Mouse (Mus musculus) intestine, embryonic 14.5 days (tissue): Measurements from ENCODE around the gene Mcl1. TPM values are rescaled to one million over a fixed set of nuclear protein-coding genes. Genes with fewer than 3 reads are reported as not detected.
A peak's percentile ranks its signal among the peaks of the same experiment; 100 is the strongest.

Source experiments
- ATAC-seq: fragments of 200-750 bp; cut with Nextera tagmentation; replicated peaks from 2 replicates; pipeline ENCODE4 v1.8.0; 2017; ENCODE audit warnings: low read depth, moderate number of reproducible peaks, moderate TSS enrichment, moderate library complexity; ENCODE audit not compliant: low FRiP score, low TSS enrichment
- DNase-seq: peaks from one replicate; pipeline ENCODE4 v3.0.0-alpha.2; 2018; ENCODE audit warnings: low spot score
- H3K27ac ChIP-seq: fragments of 300-500 bp; sonication (generic); 2 replicates; pipeline ENCODE4 v1.5.1; 2014; ENCODE audit warnings: low read depth, mild to moderate bottlenecking, control low read depth
- H3K27me3 ChIP-seq: fragments of 300-500 bp; sonication (generic); replicated peaks from 2 replicates; pipeline ENCODE4 v1.6.1; 2014; ENCODE audit warnings: low read length, control low read depth; ENCODE audit not compliant: control insufficient read depth, insufficient read depth
- H3K36me3 ChIP-seq: fragments of 300-500 bp; sonication (generic); 2 replicates; pipeline ENCODE4 v1.6.1; 2014; ENCODE audit warnings: low read length, control low read depth; ENCODE audit not compliant: control insufficient read depth, insufficient read depth
- H3K4me1 ChIP-seq: fragments of 300-500 bp; sonication (generic); replicated peaks from 2 replicates; pipeline ENCODE4 v1.6.1; 2014; ENCODE audit warnings: low read length, control low read depth, mixed read lengths; ENCODE audit not compliant: control insufficient read depth, insufficient read depth
- H3K4me2 ChIP-seq: fragments of 300-500 bp; sonication (generic); 2 replicates; pipeline ENCODE4 v1.6.1; 2014; ENCODE audit warnings: low read length
- H3K4me3 ChIP-seq: fragments of 300-500 bp; sonication (generic); 2 replicates; pipeline ENCODE4 v1.5.1; 2014; ENCODE audit warnings: low read depth, low read length, control low read depth, mixed read lengths
- H3K9ac ChIP-seq: fragments of 300-500 bp; sonication (generic); 2 replicates; pipeline ENCODE4 v1.6.1; 2014; ENCODE audit warnings: mild to moderate bottlenecking, low read length
- H3K9me3 ChIP-seq: fragments of 300-500 bp; sonication (generic); 2 replicates; pipeline ENCODE4 v1.6.1; 2016; ENCODE audit warnings: low read length, control low read depth; ENCODE audit not compliant: control insufficient read depth
- WGBS: fragments of 180-500 bp; shearing (Covaris S2); extraction: QIAGEN DNeasy Blood & Tissue Kit; methylation state at CpG from one replicate; pipeline ENCODE4 v1.1.7; 2014; 5-methylcytosine and 5-hydroxymethylcytosine counted together
- polyA plus RNA-seq: library from polyadenylated mRNA; unstranded; fragments of >200 nt; fragmentation: Nextera tagmentation; extraction: Ambion mirVana; gene quantifications from 2 replicates; pipeline ENCODE4 v1.2.1, GENCODE M21; 2014

The Mcl1 gene
- polyA plus RNA-seq, 1 experiment from 2014 or later: 57.5 TPM

DNA sequence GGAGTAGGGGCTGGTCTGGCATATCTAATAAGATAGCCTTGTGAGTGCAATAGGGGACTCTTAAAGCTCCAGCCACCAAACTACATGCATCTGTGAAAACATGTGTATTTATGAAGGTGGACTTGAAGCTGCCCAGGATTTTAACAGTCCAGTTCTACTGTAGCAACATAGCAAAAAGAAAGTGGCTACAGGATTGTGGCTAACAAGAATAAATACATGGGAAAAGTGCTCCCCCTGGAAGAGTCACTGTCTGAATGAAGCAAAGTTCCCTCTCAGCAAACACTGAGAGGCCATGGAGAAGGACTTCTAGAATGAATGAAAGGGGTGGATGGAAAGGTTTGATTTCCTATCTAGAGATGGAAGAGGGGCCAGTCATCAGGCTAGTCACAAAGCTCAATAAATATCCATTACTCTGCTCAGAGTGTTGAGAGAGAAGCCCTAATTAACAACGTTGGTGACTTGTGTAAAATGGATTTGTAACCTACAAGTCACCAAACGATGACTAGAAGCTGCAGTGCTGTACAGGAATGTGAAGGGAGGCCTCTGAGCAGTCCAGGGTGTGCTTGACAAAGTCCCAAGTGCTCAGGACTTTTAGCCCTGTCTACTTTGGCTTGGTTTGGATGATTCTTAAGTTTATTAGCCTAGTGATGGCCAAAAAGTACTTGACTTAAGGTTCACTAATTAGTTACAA, 2.3 kb downstream of the Mcl1 start:
- DNase-seq: no peak
- peaks cover 33% of the 10 kb centered on the region for H3K4me1 ChIP-seq
- 20% methylated on average over 2 of the region's 2 CpGs for WGBS
- no peak for ATAC-seq
- H3K9ac ChIP-seq: peak overlapping the region; percentile 99
- H3K36me3 ChIP-seq: peaks cover 52% of the 10 kb centered on the region
- peak overlapping the region; percentile 100 for H3K4me3 ChIP-seq
- no peak overlapping the region; the same call in 1 of the 2 replicates for H3K27ac ChIP-seq
- H3K9me3 ChIP-seq: no peaks in the 10 kb centered on the region
- no peaks in the 10 kb centered on the region for H3K27me3 ChIP-seq
- peak overlapping the region; percentile 90 for H3K4me2 ChIP-seq

DNA sequence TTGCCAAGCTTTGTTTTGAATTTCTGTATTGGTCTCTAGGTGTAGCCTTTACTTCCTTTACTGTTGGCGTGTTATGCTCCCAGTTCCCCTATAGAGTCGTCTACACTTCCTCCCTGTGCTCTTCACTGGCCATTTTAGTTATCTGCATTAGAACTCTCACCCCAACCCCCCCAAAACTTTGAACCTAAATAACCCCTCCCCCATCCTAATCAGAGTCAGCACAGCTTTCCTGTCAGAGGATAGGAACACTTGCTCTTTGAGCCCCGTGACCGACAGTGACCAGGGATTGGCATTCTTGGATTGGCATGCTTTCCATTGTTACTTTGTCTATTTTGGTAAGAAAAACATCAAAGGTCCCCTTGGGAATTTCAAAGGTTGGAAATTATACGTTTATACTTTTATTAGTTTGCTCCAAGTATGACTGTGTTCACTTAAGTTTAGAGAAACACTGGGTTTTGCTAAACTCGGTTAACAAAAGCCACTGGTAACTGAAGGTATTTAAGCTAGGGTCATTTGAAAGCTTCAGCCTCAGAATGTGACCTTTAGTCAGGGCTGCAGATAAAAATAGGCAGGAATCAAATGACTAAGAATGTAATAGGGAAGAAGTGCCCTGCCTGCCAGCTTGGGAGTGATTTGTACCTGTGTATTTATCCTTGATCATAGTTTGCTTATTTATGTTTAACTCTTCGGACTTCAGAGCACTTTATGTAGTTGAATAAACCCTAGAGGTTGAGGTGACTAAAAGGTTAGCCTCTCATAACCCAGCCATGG, 3.5 kb downstream of the Mcl1 start:
- H3K4me1 ChIP-seq: peaks cover 45% of the 10 kb centered on the region
- no peak overlapping the region for H3K9ac ChIP-seq
- peaks cover 52% of the 10 kb centered on the region for H3K36me3 ChIP-seq
- peak overlapping the region; percentile 9; the same call in 1 of the 2 replicates for H3K4me3 ChIP-seq
- ATAC-seq (no peak), DNase-seq (no peak)
- H3K4me2 ChIP-seq: peak overlapping the region; percentile 90
- H3K9me3 ChIP-seq: no peaks in the 10 kb centered on the region
- no peak overlapping the region for H3K27ac ChIP-seq
- no peaks in the 10 kb centered on the region for H3K27me3 ChIP-seq
- 44% methylated on average over 7 of the region's 7 CpGs for WGBS

DNA sequence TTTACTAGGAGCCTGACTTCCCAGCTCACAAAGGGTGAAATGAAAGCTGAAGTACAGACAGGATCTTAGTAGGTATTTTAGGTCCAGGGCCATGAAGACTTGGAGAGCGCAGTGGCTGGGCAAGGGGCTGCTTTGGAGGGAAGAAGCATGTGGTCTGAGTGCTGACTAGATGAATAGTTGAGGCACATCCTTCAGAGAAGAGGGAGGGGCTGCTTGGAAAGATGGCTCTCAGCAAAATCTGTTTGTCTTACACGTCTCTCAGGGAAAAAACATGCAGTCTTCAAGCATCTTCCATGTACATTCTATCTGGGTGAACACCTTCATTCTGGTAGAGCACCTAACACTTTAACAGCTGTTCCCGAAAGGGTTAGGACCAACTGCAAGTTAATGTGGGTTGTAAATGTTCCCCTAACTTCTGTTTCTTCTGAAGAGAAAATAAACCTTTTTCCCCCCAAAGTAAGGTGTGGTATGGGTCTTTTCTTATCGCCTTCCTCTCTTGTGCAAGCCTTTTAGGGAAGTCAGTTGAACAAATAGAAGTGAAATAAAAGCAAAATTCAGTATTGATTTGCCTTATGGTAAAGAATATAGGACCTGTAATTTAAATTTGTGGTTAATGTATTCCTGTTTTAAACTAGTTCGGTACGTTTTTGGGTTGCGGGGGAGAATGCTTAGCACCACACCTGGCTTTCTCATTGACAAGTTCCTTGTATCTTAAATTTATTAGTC, 4.3 kb downstream of the Mcl1 start:
- H3K36me3 ChIP-seq: peaks cover 52% of the 10 kb centered on the region
- ATAC-seq (no peak), DNase-seq (no peak)
- 74% methylated on average over 7 of the region's 7 CpGs for WGBS
- no peak overlapping the region for H3K9ac ChIP-seq
- H3K27me3 ChIP-seq: no peaks in the 10 kb centered on the region
- peaks cover 53% of the 10 kb centered on the region for H3K4me1 ChIP-seq
- peak overlapping the region; percentile 90; the same call in 1 of the 2 replicates for H3K4me2 ChIP-seq
- no peaks in the 10 kb centered on the region for H3K9me3 ChIP-seq
- no peak overlapping the region for H3K27ac ChIP-seq
- H3K4me3 ChIP-seq: no peak overlapping the region

DNA sequence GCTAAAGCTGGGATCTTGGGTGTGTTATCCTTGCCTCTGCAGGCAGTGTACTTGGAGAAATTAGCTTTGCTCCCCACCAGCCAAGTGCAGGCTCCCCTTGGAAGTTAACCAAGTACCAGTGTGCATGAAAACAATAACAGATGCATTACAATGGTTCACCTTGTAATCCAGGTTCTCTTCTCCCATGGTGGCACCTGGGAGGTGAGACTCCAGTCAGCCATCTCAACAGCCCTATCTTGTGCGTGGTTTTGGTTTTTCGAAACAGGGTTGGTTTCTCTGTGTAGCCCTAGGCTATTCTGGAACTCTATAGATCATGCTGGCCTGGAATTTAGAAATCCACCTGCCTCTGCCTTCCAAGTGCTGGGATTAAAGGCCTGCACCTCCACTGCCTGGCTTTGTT, 4.9 kb downstream of the Mcl1 start:
- WGBS: 90% methylated on average over 2 of the region's 2 CpGs
- Histone ChIP-seq H3K36me3 (peaks cover 52% of the 10 kb centered on the region), H3K9ac (no peak overlapping the region), H3K27me3 (no peaks in the 10 kb centered on the region), H3K4me3 (no peak overlapping the region), H3K4me2 (no peak overlapping the region), H3K4me1 (peaks cover 59% of the 10 kb centered on the region), H3K9me3 (no peaks in the 10 kb centered on the region), H3K27ac (no peak overlapping the region)
- no peak for DNase-seq
- ATAC-seq: no peak

DNA sequence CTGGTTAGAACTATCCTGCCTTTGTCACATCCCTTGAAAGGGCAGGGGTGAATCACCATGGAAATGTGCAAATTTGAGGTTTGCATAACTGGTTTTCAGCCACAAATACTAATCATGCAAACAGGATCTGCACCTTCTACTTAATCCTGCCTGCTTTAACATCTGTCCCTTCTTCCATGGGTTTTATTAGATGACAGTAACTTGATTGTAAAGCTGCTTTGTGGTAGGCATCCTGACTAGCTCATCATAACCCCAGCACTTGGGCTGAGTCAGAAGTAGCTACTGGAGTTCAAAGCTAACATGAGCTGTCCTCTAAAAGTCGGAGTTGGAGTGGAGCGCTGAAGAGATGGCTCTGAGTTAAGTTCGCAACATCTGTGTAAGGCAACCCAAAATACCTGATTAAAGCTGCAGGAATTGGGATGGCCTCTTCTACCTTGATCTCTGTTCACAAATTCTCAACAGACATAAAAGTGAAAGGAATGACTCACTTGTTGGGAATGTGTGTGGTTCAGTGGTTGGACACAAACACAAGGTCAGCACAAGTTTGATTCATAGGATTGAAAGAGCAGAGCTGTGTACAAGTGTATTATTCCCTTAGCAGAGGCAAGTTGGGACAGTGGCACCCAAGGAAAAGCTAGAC, 5.5 kb downstream of the Mcl1 start:
- Histone ChIP-seq H3K4me1 (peaks cover 63% of the 10 kb centered on the region), H3K9me3 (no peaks in the 10 kb centered on the region), H3K27ac (no peak overlapping the region), H3K4me3 (no peak overlapping the region), H3K9ac (no peak overlapping the region), H3K36me3 (peaks cover 52% of the 10 kb centered on the region), H3K27me3 (no peaks in the 10 kb centered on the region), H3K4me2 (no peak overlapping the region)
- ATAC-seq (no peak), DNase-seq (no peak)
- WGBS: 86% methylated on average over 3 of the region's 3 CpGs

DNA sequence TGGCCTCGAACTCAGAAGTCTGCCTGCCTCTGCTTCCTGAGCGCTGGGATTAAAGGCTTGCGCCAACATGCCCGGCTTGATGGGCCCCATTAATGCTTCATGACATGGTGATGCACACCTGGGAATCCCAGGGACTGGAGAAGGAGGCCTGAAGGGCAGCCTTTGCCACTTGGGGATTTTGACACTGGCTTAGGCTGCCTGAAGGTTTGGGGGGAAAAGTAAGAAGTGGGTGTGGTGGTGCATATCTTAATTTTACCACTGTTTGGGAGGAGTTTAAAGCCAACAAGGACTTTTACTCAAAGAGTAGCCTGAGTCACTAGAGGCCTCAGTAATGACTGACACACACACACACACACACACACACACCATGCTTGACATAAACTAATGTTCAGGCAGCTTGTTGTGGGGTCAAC, 6.4 kb downstream of the Mcl1 start:
- Histone ChIP-seq H3K27ac (no peak overlapping the region), H3K9me3 (no peaks in the 10 kb centered on the region), H3K4me1 (peaks cover 63% of the 10 kb centered on the region), H3K9ac (no peak overlapping the region), H3K4me2 (no peak overlapping the region), H3K4me3 (no peak overlapping the region), H3K36me3 (peaks cover 52% of the 10 kb centered on the region), H3K27me3 (no peaks in the 10 kb centered on the region)
- ATAC-seq (no peak), DNase-seq (no peak)
- 79% methylated on average over 4 of the region's 4 CpGs for WGBS

DNA sequence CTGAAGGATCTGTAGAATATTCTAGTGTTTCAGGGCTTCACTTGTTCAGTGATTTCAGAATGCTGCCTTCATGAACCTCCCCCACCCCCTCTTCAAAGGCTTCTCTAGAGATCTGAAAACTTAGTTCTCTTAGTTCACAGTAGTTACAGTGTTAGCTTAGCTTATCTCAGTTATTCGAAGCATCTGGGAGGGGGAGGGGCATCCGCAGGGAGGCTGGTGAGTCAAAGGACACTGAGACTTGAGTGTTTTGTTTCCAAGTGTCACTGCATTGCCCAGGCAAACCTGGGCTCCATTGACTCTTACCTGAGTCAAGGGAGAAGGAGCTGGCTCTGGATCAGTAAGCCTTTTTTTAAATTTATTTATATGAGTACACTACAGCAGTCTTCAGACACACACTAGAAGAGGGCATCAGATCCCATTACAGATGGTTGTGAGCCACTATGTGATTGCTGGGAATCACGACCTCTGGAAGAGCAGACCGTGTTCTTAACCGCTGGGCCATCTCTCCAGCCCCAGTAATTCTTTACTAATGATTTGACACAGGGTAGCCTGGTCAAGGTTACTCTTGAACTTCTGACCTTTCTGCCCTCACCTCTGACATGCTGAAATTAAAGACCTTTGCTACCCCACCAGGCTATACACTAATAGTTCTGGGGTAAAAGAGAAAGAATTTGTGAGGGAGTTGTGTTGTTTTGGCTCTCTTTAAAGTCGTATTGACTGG, 7.7 kb downstream of the Mcl1 start:
- 0 out of 2 replicates have a peak overlapping the region, but pooled peaks have one; percentile 80 for H3K27ac ChIP-seq
- DNase-seq: no peak
- H3K9ac ChIP-seq: no peak overlapping the region
- H3K4me2 ChIP-seq: no peak overlapping the region
- WGBS: 14% methylated on average over 6 of the region's 6 CpGs
- peak; percentile 58 for ATAC-seq
- peaks cover 53% of the 10 kb centered on the region for H3K4me1 ChIP-seq
- no peaks in the 10 kb centered on the region for H3K9me3 ChIP-seq
- no peaks in the 10 kb centered on the region for H3K27me3 ChIP-seq
- peaks cover 38% of the 10 kb centered on the region for H3K36me3 ChIP-seq
- no peak overlapping the region for H3K4me3 ChIP-seq

DNA sequence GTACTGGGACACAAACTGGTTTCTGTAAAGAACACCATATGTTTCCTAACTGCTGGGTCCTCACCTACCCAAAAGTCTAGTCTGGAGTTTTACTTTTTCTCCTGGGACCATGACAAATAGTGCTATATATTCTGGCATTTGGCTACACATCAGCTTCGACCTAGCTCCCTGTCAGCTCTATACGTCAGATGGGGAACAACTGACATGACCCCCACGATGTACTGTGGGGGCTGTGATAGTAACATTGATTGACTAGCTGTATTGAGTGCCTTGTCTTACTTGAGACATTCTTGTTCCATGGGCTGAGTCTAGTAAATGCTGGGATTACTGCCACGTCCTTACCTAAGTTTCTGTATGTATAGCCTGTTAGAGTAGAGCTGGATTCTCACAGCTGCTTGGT, 8.9 kb downstream of the Mcl1 start:
- Histone ChIP-seq H3K4me1 (peaks cover 48% of the 10 kb centered on the region), H3K9ac (no peak overlapping the region), H3K27ac (peak overlapping the region; percentile 80), H3K4me3 (no peak overlapping the region), H3K27me3 (no peaks in the 10 kb centered on the region), H3K4me2 (peak overlapping the region; percentile 9; the same call in 1 of the 2 replicates), H3K36me3 (peaks cover 27% of the 10 kb centered on the region), H3K9me3 (no peaks in the 10 kb centered on the region)
- 29% methylated on average over 4 of the region's 4 CpGs for WGBS
- DNase-seq (no peak), ATAC-seq (no peak)
